Mouse (Mus musculus) spleen, adult 2 months (tissue): ENCODE data around the gene Gdi2.
"Not testable (repeated sequence)": the region's sequence is repeated elsewhere in the genome, so short reads cannot be mapped to it uniquely, and the experiment has no call there.

Experiments used
- CTCF ChIP-seq: fragments of 200-500 bp; IDR thresholded peaks from 2 replicates; pipeline ENCODE4 v1.5.1; 2011; ENCODE audit warnings: mild to moderate bottlenecking, inconsistent platforms; ENCODE audit not compliant: insufficient read depth, insufficient read length, insufficient replicate concordance; ENCODE audit errors: extremely low read depth
- POLR2A ChIP-seq: fragments of 200-500 bp; IDR thresholded peaks from 2 replicates; pipeline ENCODE4 v1.6.1; 2011; ENCODE audit warnings: low read depth, low read length, inconsistent platforms

- not testable (repeated sequence) for TF ChIP-seq CTCF, POLR2A
Observed at GRCm38 (mm10) chr13:3519994-3520393, 17.9 kb upstream of the Gdi2 start.
